Mouse (Mus musculus): Measurements from ENCODE around the gene Defb42. TPM values are rescaled to one million over a fixed set of nuclear protein-coding genes. Genes with fewer than 3 reads are reported as not detected.

Defb42 gene
- polyA plus RNA-seq (2012; rRNA removed): 0.02 TPM in 1 of 2 replicates, not detected in the other

DNA sequence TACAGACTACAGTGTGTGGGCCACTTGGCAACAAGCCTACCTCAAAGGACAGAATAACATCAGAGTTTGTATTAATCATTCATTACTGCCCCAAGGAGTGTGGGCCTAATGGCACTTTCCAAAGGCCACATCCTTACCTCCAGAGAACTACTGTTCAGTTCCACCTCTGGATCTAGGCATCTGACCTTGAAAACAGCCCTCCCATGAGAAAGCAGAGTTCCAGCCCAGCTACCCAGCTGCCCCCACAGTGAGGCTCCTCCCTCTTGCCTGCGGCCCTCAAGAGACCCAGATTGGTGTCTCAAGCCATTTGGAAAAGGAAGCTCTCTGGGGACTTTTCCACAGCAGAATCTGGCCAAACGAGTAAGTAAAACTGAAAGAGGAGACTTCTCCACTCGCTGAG, at the start of gene Defb42:
TSS of gene Defb42 (plus strand) at position 301 of the 400 bp plus-strand sequence.

DNA sequence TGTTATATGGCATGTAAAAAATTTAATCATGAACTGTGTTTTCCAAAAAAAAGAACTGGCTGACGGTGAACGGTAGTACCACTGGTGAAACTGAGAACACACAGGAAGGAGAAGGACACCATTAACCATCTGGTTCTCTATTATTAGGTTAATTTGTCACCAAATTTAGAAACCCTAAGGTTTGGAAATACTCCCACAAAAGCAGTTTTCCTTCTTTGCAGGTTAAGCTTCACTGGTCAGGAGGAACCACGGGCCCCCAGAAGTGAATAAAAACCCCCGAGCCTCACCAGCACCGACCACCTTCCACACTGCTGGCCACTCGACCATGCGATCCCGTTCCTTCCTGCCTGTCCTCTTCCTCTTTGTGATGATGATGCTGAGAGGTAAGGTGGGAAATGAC, 49.0 kb upstream of the Defb42 start, which contains the start of gene Defb47:
TSS of gene Defb47 (plus strand) at position 301 of the 400 bp plus-strand sequence.

DNA sequence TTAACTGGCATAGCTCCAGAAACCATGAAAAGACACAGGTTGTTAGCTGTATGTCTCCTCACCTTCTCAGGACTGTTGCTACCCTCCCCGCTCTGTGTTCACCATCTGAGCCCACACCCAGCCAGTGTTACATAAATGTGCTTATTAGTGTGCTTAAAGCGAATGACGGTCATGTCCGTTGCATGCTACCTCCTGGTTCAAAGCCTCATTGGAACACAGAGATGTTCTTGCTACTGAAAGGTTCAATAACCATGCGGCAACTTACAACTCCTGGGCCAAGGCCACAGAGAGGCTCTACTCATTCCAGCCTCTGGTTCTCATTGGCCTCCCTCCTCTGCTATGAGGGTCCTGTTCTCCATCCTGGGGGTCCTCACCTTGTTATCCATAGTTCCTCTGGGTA, 35.3 kb upstream of the Defb42 start, which contains the start of gene Defb43:
TSS of gene Defb43 (plus strand) at position 301 of the 400 bp plus-strand sequence.

DNA sequence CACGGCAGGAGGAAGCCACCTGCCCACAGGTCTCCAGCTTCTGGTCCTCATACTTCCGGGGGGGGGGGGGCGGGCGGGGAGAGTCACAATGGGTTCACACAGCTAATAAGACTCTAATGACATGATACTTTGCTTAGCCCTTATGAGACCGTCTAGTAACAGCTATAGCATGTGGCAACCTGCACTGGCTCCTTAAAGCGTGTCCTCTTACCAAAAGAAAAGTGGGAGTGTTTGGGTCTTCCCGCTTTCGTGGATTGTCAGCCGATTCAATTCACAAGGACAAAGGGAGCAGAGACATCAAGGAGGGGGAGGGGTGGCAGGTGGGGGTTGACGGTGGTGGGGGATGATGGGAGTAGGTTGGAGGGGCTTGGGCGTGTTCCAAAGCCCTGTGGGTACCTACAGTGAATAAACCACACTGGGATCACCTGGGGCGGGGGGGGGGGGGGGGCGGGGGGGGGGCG, 3.1 kb downstream of the Defb42 start, which contains the start of gene Defb30:
TSS of gene Defb30 (minus strand) at position 51 of the 461 bp plus-strand sequence.

Other genes starting within 250 kb of the Defb42 start
- gene Wdfy2, start 209.3 kb upstream of the Defb42 start, polyA plus RNA-seq (2012; rRNA removed): 1.6 and 2.1 TPM in 2 replicates
- not detected in 2 replicates for gene Defb48, start 62.5 kb upstream of the Defb42 start, polyA plus RNA-seq (2012; rRNA removed)
- gene Defb47, start 48.9 kb upstream of the Defb42 start, polyA plus RNA-seq (2012; rRNA removed): not detected in 2 replicates
- not detected in 2 replicates for gene Defb43, start 35.2 kb upstream of the Defb42 start, polyA plus RNA-seq (2012; rRNA removed)
- not detected in 2 replicates for gene Defb30, start 3.0 kb downstream of the Defb42 start, polyA plus RNA-seq (2012; rRNA removed)

All from liver, embryonic 14 days (tissue).